Mouse (Mus musculus): Measurements from ENCODE around the gene Ccdc42. TPM values are rescaled to one million over a fixed set of nuclear protein-coding genes. Genes with fewer than 3 reads are reported as not detected.
A peak's percentile ranks its signal among the peaks of the same experiment; 100 is the strongest.

Gene Ccdc42
- polyA plus RNA-seq, 1 experiment from 2014 or later = not detected

GRCm38 (mm10) chr11:68623871-68624258, 37.0 kb downstream of the Ccdc42 start:
- peaks cover 10% of the 10 kb centered on the region for H3K4me1 ChIP-seq (ENCODE audit: control insufficient read depth, insufficient read depth, low read length)
- H3K9ac ChIP-seq (ENCODE audit: low read depth, low read length) = no peak overlapping the region
- H3K4me2 ChIP-seq (ENCODE audit: low read depth, low read length) = peak overlapping the region; percentile 60
- 11% methylated on average over 5 of the region's 5 CpGs for WGBS
- H3K36me3 ChIP-seq (ENCODE audit: control insufficient read depth, insufficient read depth, low read length) = no peaks in the 10 kb centered on the region
- H3K9me3 ChIP-seq (ENCODE audit: control insufficient read depth, low read length) = no peaks in the 10 kb centered on the region
- H3K27me3 ChIP-seq (replicated peaks; ENCODE audit: control insufficient read depth, insufficient read depth, low read length) = no peaks in the 10 kb centered on the region
- peak overlapping the region; percentile 29; the same call in 1 of the 2 replicates for H3K4me3 ChIP-seq (ENCODE audit: low read length)
- ATAC-seq = peak; percentile 56
- peak overlapping the region; percentile 71 for H3K27ac ChIP-seq (ENCODE audit: low read length)

- no peak for ATAC-seq
- WGBS = 74% methylated on average over 17 of the region's 17 CpGs
- H3K4me2 ChIP-seq (ENCODE audit: low read depth, low read length) = no peak overlapping the region
Observed at GRCm38 (mm10) chr11:68631611-68632316, 44.9 kb downstream of the Ccdc42 start.

DNA sequence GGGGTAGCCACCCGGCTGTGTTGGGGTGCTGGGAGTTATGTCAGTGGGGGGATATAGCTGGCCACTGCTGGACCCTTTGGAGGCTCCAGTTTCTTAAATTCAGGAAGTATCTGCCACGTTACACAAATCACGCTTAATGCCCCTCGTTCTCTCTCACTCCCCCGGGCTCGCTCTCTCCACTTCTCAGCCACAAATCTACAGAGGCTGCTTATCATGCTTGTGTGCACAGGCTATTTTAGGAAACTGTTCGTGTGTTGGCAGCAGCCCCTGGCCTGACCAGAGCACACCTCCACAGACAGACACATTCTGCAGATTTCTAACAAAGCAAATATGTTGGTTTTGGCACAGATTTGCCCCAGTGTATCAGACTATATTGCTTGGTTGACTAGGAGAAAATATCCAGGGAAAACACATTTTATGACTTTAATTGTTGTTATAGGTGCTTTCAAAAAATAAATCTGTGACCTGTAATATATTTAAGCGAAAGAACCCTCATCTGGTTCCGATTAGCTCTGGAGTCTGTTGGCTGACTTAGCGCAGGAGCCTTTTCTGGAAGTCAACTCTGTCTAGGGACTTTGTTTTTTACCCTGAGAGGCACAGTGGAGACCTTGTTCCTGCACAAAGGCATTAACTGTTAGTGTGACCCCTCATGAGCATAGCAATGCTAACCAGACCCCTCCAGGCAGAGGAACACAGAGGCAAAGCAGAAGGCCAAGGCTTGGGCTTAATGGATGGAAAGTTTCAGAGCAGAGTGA, 51.2 kb downstream of the Ccdc42 start:
- peaks cover 2% of the 10 kb centered on the region; the same call in 1 of the 2 replicates for H3K4me1 ChIP-seq (ENCODE audit: control insufficient read depth, insufficient read depth, low read length)
- no peak overlapping the region for H3K4me2 ChIP-seq (ENCODE audit: low read depth, low read length)
- no peaks in the 10 kb centered on the region for H3K9me3 ChIP-seq (ENCODE audit: control insufficient read depth, low read length)
- 0 out of 2 replicates have a peak, but pooled peaks have one; percentile 40 for ATAC-seq
- no peak overlapping the region for H3K9ac ChIP-seq (ENCODE audit: low read depth, low read length)
- H3K36me3 ChIP-seq (ENCODE audit: control insufficient read depth, insufficient read depth, low read length) = no peaks in the 10 kb centered on the region
- 29% methylated on average over 10 of the region's 10 CpGs for WGBS
- no peak overlapping the region for H3K4me3 ChIP-seq (ENCODE audit: low read length)
- no peaks in the 10 kb centered on the region for H3K27me3 ChIP-seq (replicated peaks; ENCODE audit: control insufficient read depth, insufficient read depth, low read length)
- H3K27ac ChIP-seq (ENCODE audit: low read length) = peak overlapping the region; percentile 47; the same call in 1 of the 2 replicates

More at GRCm38 (mm10) chr11:68631611-68632316, 44.9 kb downstream of the Ccdc42 start:
- Histone ChIP-seq H3K9me3 (ENCODE audit: control insufficient read depth, low read length) (no peaks in the 10 kb centered on the region), H3K9ac (ENCODE audit: low read depth, low read length) (no peak overlapping the region), H3K4me3 (ENCODE audit: low read length) (no peak overlapping the region), H3K4me1 (ENCODE audit: control insufficient read depth, insufficient read depth, low read length) (no peaks in the 10 kb centered on the region), H3K36me3 (ENCODE audit: control insufficient read depth, insufficient read depth, low read length) (no peaks in the 10 kb centered on the region), H3K27me3 (replicated peaks; ENCODE audit: control insufficient read depth, insufficient read depth, low read length) (no peaks in the 10 kb centered on the region), H3K27ac (ENCODE audit: low read length) (no peak overlapping the region)

DNA sequence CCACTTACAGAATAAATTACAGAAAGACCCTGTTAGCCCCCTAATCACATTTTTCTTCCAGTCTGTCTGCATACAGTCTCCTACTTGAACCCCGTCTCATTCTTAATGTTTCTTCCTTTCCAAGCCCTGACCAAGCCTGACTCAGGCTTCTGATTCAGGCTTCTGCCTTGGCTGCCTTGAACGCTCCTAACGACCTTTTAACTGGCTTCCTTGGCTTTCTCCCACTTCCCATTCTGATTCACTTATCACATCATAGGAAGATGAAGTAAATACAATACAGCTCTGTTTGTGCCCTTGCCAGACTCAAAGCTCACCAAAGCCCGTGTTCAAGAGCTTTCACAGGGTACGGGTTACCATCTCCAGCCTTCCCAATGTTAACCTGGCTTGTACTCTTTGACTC, 54.5 kb downstream of the Ccdc42 start:
- Histone ChIP-seq H3K4me1 (ENCODE audit: control insufficient read depth, insufficient read depth, low read length) (peaks cover 2% of the 10 kb centered on the region; the same call in 1 of the 2 replicates), H3K27ac (ENCODE audit: low read length) (no peak overlapping the region), H3K9me3 (ENCODE audit: control insufficient read depth, low read length) (no peaks in the 10 kb centered on the region), H3K4me2 (ENCODE audit: low read depth, low read length) (no peak overlapping the region), H3K9ac (ENCODE audit: low read depth, low read length) (no peak overlapping the region), H3K4me3 (ENCODE audit: low read length) (no peak overlapping the region), H3K36me3 (ENCODE audit: control insufficient read depth, insufficient read depth, low read length) (no peaks in the 10 kb centered on the region), H3K27me3 (replicated peaks; ENCODE audit: control insufficient read depth, insufficient read depth, low read length) (no peaks in the 10 kb centered on the region)
- no peak for ATAC-seq
- 83% methylated on average over 5 of the region's 5 CpGs for WGBS

- H3K4me1 ChIP-seq (ENCODE audit: control insufficient read depth, insufficient read depth, low read length) = no peaks in the 10 kb centered on the region
- no peak overlapping the region for H3K4me2 ChIP-seq (ENCODE audit: low read depth, low read length)
- H3K4me3 ChIP-seq (ENCODE audit: low read length) = no peak overlapping the region
- H3K27ac ChIP-seq (ENCODE audit: low read length) = no peak overlapping the region
- H3K9me3 ChIP-seq (ENCODE audit: control insufficient read depth, low read length) = no peaks in the 10 kb centered on the region
- no peaks in the 10 kb centered on the region for H3K27me3 ChIP-seq (replicated peaks; ENCODE audit: control insufficient read depth, insufficient read depth, low read length)
- no peak overlapping the region for H3K9ac ChIP-seq (ENCODE audit: low read depth, low read length)
- no peak for ATAC-seq
- 50% methylated on average over 6 of the region's 6 CpGs for WGBS
- H3K36me3 ChIP-seq (ENCODE audit: control insufficient read depth, insufficient read depth, low read length) = no peaks in the 10 kb centered on the region
Observed at GRCm38 (mm10) chr11:68644781-68645180, 58.0 kb downstream of the Ccdc42 start.

Other genes starting within 250 kb of the Ccdc42 start
- gene Ntn1, start 186.2 kb upstream of the Ccdc42 start, polyA plus RNA-seq (2015; fragmentation: Nextera tagmentation; extraction: Ambion mirVana) = 5.6 and 6.2 TPM in 2 replicates
- gene Pik3r5, start 154.9 kb upstream of the Ccdc42 start, polyA plus RNA-seq (2015; fragmentation: Nextera tagmentation; extraction: Ambion mirVana) = 0.54 and 0.65 TPM in 2 replicates
- 2.4 and 2.5 TPM in 2 replicates for gene Pik3r6, start 84.0 kb upstream of the Ccdc42 start, polyA plus RNA-seq (2015; fragmentation: Nextera tagmentation; extraction: Ambion mirVana)
- 4.5 and 6.8 TPM in 2 replicates for gene Mfsd6l, start 30.8 kb upstream of the Ccdc42 start, polyA plus RNA-seq (2015; fragmentation: Nextera tagmentation; extraction: Ambion mirVana)
- 49.5 and 50.1 TPM in 2 replicates for gene Myh10, start 104.5 kb downstream of the Ccdc42 start, polyA plus RNA-seq (2015; fragmentation: Nextera tagmentation; extraction: Ambion mirVana)

Measured in intestine, embryonic 16.5 days (tissue).